Mouse (Mus musculus) left cerebral cortex, adult 2 months (tissue): ENCODE measurements at regions not wholly inside any gene's neighbourhood (a gene's known extent, or its start where the extent isn't known, plus 50 kb on each side); places are given as distances from the start of the nearest gene placed in this dataset.

Source experiments
- DNase-seq, 2 experiments: peaks; one replicate each; pipeline ENCODE4 v3.0.0; 2021 to 2022; ENCODE audit warnings: low spot score in 2 of 2, mixed read lengths in 1 of 2; ENCODE audit errors: extremely low spot score in 1 of 2
- H3K27ac ChIP-seq: fragments of 200-600 bp; 2 replicates; pipeline ENCODE4 v1.8.1; 2022
- H3K4me3 ChIP-seq: fragments of 200-600 bp; 2 replicates; pipeline ENCODE4 v1.8.1; 2022
- CTCF ChIP-seq: fragments of 200-600 bp; IDR thresholded peaks from 2 replicates; pipeline ENCODE4 v1.8.1; 2022; ENCODE audit warnings: antibody characterized with exemption, mild to moderate bottlenecking, moderate library complexity
- intact Hi-C: fragments of 180-260 bp; cut with DNase I; formaldehyde crosslinking; loops from one replicate; pipeline ENCODE4 v1.15.1; 2025

DNA sequence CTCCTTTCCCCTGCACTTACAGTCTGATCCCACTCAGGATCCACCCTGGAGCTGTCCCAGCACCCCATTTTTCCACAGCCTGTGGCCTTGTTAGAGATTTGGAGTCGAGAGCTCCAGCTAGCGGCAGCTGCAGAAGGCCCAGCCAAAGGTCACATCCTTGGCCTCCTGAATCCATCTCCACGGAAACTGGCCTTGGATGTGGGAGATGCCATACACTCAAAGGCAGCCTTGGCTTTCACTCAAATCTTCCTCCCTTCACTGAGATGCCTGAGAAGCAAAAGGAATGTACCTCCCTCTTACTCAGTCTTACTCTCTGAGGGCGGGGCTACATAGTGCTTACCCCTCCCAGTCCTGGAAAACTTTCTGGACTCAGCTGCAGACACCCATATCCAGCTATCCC lies 56.2 kb upstream of the Ky start:
- Histone ChIP-seq H3K4me3 (no peak overlapping the region), H3K27ac (no peak overlapping the region)
- no peak for DNase-seq
- no peak for TF ChIP-seq CTCF
- intact Hi-C loops: no loop called here

DNA sequence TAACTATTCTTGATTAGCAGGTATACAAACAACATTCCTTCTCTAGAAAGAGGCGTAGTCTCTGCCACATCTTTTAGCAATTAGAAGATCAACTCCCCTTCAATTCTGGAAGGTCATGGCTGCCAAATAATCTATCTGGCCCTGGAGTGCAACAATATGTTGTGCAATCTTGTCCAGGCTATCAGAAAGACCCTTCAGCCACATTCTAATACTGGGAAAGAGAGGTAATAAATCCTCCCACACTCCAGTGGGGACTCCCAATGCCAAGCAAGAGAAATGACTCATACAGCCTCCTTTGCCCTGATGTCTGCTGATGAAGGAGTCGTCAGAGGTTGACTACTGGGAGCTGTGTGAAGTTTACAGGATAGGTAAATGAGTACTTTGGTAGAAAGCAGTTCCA lies 59.5 kb upstream of the Ky start:
- no peak for DNase-seq
- intact Hi-C loops: no loop called here
- Histone ChIP-seq H3K27ac (no peak overlapping the region), H3K4me3 (no peak overlapping the region)
- TF ChIP-seq CTCF: no peak

GRCm38 (mm10) chr9:102442198-102442842 lies 63.2 kb upstream of the Ky start:
- intact Hi-C loops: no loop called here
- Histone ChIP-seq H3K27ac (no peak overlapping the region), H3K4me3 (no peak overlapping the region)
- peak in 1 of 2 experiments; percentile 28 for DNase-seq
- no peak for TF ChIP-seq CTCF

DNA sequence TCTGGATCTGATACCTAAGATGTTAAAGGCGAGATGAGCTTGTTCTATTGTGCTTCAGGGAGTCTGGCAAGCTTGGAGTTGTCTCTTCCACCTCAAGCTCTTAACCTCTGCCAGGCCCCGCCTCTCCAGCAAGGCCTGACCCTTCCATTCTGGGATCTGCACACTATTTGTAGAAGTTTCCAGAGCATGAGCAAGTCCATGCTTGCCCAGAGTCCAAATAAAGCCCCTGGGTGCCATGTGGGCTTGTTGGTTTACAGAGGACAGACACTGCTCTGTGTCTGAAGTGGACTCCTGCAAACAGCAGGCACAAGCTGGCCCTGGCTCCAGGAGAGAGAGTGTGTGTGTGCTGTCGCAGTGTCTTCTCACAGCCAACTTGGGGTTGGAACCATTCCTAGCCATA lies 67.9 kb upstream of the Ky start:
- no peak for DNase-seq
- Histone ChIP-seq H3K27ac (no peak overlapping the region), H3K4me3 (no peak overlapping the region)
- no peak for TF ChIP-seq CTCF
- intact Hi-C loops: no loop called here

DNA sequence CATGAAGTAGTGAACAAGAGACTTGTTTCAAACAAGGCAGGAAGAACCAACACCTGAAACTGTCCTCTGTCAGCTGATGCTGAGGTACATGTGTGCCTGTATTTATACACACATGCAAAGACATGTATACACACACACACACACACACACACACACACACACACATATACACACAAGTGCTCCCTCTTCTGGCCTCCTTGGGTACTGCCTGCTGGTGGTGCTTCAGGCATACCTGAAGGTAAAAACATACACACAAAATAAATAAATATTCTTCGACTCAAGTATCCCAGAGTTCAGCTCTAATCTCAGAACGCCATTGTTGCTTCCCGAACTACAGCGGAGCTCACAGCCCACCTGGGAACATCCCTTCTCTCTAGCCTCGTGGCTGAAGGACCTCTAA lies 69.2 kb upstream of the Ky start:
- intact Hi-C loops: no loop called here
- TF ChIP-seq CTCF: peak; percentile 22
- no peak for DNase-seq
- H3K27ac ChIP-seq: no peak overlapping the region
- no peak overlapping the region for H3K4me3 ChIP-seq

DNA sequence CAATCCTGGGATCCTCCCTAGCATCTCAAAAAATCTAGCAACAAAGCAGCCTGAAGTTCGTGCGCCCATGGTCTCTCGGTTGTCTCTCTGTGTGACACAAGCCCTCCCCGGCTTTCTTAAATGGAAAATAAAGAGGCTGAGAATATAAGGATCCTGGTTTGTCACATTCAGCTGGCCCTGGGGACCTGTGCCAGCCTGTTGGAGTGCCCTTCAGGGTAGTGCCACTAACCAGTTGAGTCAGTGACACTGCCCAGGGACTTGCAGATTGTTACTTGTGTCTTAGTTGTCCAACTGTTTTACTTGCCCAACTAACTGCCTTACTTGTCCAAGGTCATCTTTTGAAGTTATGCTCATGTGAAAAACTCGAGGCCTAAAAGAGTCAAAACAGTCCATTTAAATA lies 73.5 kb upstream of the Ephb1 start:
- TF ChIP-seq CTCF: no peak
- Histone ChIP-seq H3K27ac (no peak overlapping the region), H3K4me3 (no peak overlapping the region)
- DNase-seq: no peak
- intact Hi-C loops: no loop called here

DNA sequence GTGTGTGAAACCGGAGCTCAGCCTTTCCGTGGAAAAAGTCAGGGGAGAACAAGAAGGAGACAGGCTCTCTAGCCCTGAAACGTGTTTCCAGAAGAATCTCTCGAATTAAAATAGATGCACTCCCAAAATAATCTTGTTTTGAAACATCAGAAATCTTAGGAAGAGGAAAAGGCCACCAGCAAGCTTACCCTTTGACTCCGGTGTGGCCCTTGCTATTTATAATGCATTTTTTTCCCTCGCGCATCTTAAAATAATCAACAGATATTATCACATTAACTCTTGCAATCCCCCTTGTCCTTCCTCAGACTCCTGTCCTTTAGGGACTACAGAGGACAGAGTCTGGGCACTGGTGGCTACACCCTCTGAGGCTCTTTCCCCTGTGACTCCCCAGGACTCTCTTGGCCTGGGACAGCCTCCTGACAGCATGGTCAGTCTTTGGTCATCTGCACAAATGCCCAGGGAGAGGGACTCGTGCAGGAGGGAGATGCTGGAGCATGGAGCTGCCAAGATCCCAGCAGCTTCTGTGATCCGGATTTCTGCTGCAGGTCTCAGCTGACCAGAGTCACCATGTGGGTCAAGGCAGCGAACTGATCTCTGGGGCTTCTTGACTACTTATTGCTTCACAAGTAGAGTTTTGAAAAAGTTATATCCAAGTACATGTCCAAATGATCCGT lies 70.3 kb upstream of the Ephb1 start:
- intact Hi-C loops: no loop called here
- no peak overlapping the region for H3K4me3 ChIP-seq
- TF ChIP-seq CTCF: no peak
- H3K27ac ChIP-seq: no peak overlapping the region
- no peak for DNase-seq

- TF ChIP-seq CTCF: no peak
- Histone ChIP-seq H3K27ac (peak overlapping the region; percentile 19; the same call in 1 of the 2 replicates), H3K4me3 (no peak overlapping the region)
- DNase-seq: no peak
- intact Hi-C loops: no loop called here
These were observed 69.6 kb upstream of the Ephb1 start for GRCm38 (mm10) chr9:102423919-102424671.

DNA sequence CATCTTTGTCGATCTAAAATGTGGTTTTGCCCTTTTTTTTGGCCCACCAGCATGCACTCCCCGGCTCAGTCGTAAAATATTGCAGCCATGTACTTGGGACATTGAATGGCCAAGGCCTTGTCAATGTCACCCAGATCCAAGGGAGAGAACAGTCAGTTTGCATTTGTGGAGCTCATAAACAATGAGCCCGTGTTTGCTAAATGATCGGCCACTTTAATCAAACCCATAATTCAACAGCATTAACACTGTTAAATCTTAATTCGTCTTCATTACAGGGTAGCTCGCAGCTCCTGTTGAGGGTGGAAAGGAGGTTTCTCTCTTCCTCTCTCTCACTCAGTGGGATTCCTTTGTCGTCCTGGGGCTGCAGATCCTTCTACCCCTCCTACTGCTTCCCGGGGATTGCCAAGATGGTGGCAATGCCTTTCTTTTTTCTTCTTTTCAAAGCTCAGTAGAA lies 69.0 kb upstream of the Ephb1 start:
- H3K27ac ChIP-seq: peak overlapping the region; percentile 19; the same call in 1 of the 2 replicates
- DNase-seq: no peak
- intact Hi-C loops: no loop called here
- TF ChIP-seq CTCF: no peak
- H3K4me3 ChIP-seq: no peak overlapping the region

GRCm38 (mm10) chr9:102421826-102422225 lies 67.3 kb upstream of the Ephb1 start:
- TF ChIP-seq CTCF: no peak
- Histone ChIP-seq H3K27ac (no peak overlapping the region), H3K4me3 (no peak overlapping the region)
- intact Hi-C loops: no loop called here
- DNase-seq: no peak

- intact Hi-C loops: no loop called here
- no peak overlapping the region for H3K27ac ChIP-seq
- DNase-seq: no peak
- H3K4me3 ChIP-seq: no peak overlapping the region
- TF ChIP-seq CTCF: no peak
These were observed 65.7 kb upstream of the Ephb1 start for GRCm38 (mm10) chr9:102420196-102420595.

- Histone ChIP-seq H3K4me3 (no peak overlapping the region), H3K27ac (no peak overlapping the region)
- peak; percentile 18 for TF ChIP-seq CTCF
- DNase-seq: no peak
- intact Hi-C loops: no loop called here
These were observed 59.1 kb upstream of the Ephb1 start for GRCm38 (mm10) chr9:102413631-102414030.

GRCm38 (mm10) chr9:102410666-102411065 lies 56.2 kb upstream of the Ephb1 start:
- DNase-seq: no peak
- no peak overlapping the region for H3K4me3 ChIP-seq
- no peak for TF ChIP-seq CTCF

More at GRCm38 (mm10) chr9:102410666-102411065, 56.2 kb upstream of the Ephb1 start:
- intact Hi-C loops: no loop called here
- no peak overlapping the region for H3K27ac ChIP-seq
